Mouse (Mus musculus) kidney, embryonic 14.5 days (tissue): ENCODE results near the gene Myo5c. TPM values are rescaled to one million over a fixed set of nuclear protein-coding genes. Genes with fewer than 3 reads are reported as not detected.
A peak's percentile ranks its signal among the peaks of the same experiment; 100 is the strongest.

Experiments used
- ATAC-seq: fragments of 200-750 bp; cut with Nextera tagmentation; 2 replicates; pipeline ENCODE4 v1.8.0; 2017; ENCODE audit warnings: moderate number of reproducible peaks, mild to moderate bottlenecking, moderate TSS enrichment, moderate library complexity; ENCODE audit not compliant: low FRiP score, low TSS enrichment
- H3K27ac ChIP-seq: fragments of 300-500 bp; sonication (generic); 2 replicates; pipeline ENCODE4 v1.5.1; 2014; ENCODE audit warnings: low read depth, mild to moderate bottlenecking, low read length, moderate library complexity, mixed read lengths
- H3K27me3 ChIP-seq: fragments of 300-500 bp; sonication (generic); 2 replicates; pipeline ENCODE4 v1.6.1; 2014; ENCODE audit warnings: mild to moderate bottlenecking, low read length; ENCODE audit not compliant: control insufficient read depth, insufficient read depth
- H3K36me3 ChIP-seq: fragments of 300-500 bp; sonication (generic); 2 replicates; pipeline ENCODE4 v1.6.1; 2014; ENCODE audit warnings: low read length, mixed read lengths; ENCODE audit not compliant: control insufficient read depth, insufficient read depth
- H3K4me1 ChIP-seq: fragments of 300-500 bp; sonication (generic); 2 replicates; pipeline ENCODE4 v1.6.1; 2014; ENCODE audit warnings: low read length, mixed read lengths; ENCODE audit not compliant: control insufficient read depth, insufficient read depth
- H3K4me2 ChIP-seq: fragments of 300-500 bp; sonication (generic); replicated peaks from 2 replicates; pipeline ENCODE4 v1.6.1; 2014; ENCODE audit warnings: low read depth, mild to moderate bottlenecking, low read length
- H3K4me3 ChIP-seq: fragments of 300-500 bp; sonication (generic); 2 replicates; pipeline ENCODE4 v1.5.1; 2014; ENCODE audit warnings: mild to moderate bottlenecking, low read length
- H3K9ac ChIP-seq: fragments of 300-500 bp; sonication (generic); 2 replicates; pipeline ENCODE4 v1.6.1; 2014; ENCODE audit warnings: low read depth, mild to moderate bottlenecking, low read length, moderate library complexity
- H3K9me3 ChIP-seq: fragments of 300-500 bp; sonication (generic); 2 replicates; pipeline ENCODE4 v1.6.1; 2016; ENCODE audit warnings: low read length; ENCODE audit not compliant: control insufficient read depth
- WGBS: fragments of 180-500 bp; shearing (Covaris S2); extraction: QIAGEN DNeasy Blood & Tissue Kit; methylation state at CpG from one replicate; pipeline ENCODE4 v1.1.7; 2014; 5-methylcytosine and 5-hydroxymethylcytosine counted together
- polyA plus RNA-seq: library from polyadenylated mRNA; unstranded; fragments of >200 nt; fragmentation: Nextera tagmentation; extraction: Ambion mirVana; gene quantifications from 2 replicates; pipeline ENCODE4 v1.2.1, GENCODE M21; 2014

Gene Myo5c
- polyA plus RNA-seq, 1 experiment from 2014 or later: 3.9 TPM

DNA sequence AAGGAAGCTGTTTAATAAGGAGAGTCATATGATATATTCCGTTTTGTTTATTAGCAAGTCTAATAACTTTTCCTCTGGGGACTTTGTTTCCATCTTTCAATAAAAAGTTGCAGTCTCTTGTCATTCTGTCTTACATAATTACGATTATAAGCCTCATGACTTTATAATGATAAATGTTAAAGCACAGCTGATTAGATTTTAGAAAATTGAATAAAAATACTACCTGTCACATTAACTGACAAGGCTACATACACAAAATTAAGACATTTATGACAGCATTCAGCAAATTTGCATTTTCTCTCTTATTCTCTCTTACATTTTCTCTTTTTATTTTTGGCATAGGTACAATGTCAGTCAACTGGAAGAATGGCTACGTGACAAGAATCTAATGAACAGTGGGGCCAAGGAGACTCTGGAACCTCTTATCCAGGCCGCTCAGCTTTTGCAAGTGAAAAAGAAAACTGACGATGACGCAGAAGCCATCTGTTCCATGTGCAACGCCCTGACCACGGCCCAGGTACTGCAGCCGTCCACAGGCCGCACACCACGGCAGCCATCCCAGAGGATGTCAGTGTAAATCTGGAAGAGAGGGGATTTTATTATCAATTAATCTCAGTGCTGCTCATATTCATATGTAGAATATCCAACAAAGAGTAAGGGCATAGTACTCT is 16.9 kb upstream of the Myo5c start:
- no peak overlapping the region for H3K4me3 ChIP-seq
- H3K4me1 ChIP-seq: no peaks in the 10 kb centered on the region
- WGBS: 91% methylated on average over 11 of the region's 11 CpGs
- ATAC-seq: no peak
- peaks cover 34% of the 10 kb centered on the region; the same call in 1 of the 2 replicates for H3K36me3 ChIP-seq
- no peaks in the 10 kb centered on the region for H3K9me3 ChIP-seq
- H3K4me2 ChIP-seq: no peak overlapping the region
- H3K9ac ChIP-seq: no peak overlapping the region
- H3K27me3 ChIP-seq: no peaks in the 10 kb centered on the region
- no peak overlapping the region for H3K27ac ChIP-seq

DNA sequence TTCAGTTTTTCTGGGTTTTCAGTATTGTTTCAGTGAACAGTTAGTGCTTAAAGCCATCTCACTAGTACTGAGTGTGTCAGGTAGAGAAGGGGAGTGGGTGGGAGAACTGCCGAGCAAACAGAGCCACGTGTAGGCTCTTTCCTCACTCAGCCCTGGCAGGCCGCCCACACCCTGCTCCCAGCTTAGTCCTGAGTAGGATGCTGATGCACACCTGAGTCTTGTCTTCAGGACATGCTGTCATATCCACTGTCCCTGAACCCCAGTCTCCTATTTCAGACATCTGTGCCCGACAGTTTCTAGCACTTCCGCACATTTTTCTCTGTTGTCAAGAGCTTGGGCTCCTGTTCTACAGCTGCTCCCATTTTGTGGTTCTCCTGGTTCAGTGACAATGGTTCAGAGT is 11.9 kb upstream of the Myo5c start:
- Histone ChIP-seq H3K9ac (no peak overlapping the region), H3K4me2 (no peak overlapping the region), H3K27me3 (no peaks in the 10 kb centered on the region), H3K4me3 (no peak overlapping the region), H3K4me1 (no peaks in the 10 kb centered on the region), H3K27ac (no peak overlapping the region), H3K36me3 (peaks cover 19% of the 10 kb centered on the region; the same call in 1 of the 2 replicates), H3K9me3 (no peaks in the 10 kb centered on the region)
- WGBS: 79% methylated on average over 5 of the region's 5 CpGs
- ATAC-seq: no peak

DNA sequence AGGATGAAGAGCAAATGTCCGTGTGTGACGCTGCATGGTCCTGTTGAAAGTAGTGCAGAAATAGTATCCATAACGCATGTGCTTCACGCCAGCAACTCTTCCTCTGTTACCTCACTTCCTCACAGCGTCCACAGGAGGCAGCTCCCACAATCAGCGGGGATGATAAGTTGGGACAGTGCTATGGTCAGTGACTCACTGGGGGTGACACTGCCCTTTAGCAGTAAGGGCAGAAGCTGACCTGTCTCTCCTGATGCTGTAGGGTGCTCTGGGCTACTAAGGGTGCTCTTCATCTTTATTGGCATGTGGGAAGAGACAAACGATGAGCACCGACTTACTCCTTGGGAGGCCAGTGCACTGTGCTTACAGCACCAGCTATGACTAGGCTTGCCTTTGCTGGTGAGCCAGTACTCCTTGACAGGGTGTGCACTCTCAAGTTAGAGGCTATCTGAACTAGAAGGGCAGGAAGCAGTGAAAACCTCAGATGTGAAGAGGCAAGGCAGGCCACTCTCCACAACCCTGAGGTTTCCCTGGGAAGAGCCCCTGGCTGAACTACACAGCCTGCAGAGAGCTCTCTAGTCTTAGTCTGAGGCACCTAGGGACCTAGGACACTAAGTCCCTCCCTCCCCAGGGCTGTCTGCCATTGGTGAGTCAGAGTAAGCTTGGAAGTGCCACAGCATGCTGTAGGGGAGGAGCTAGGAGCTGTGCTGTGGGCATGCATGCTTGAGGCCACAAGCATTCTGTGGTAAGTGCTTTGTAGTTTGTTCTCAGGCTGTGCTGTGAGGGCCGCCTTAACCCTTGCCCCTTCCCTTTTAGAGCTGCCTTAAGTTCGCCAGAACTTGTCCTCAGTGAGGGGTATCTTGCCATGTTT is 10.2 kb upstream of the Myo5c start:
- H3K9ac ChIP-seq: no peak overlapping the region
- WGBS: 68% methylated on average over 10 of the region's 10 CpGs
- ATAC-seq: peak; percentile 81
- peaks cover 13% of the 10 kb centered on the region; the same call in 1 of the 2 replicates for H3K36me3 ChIP-seq
- H3K4me1 ChIP-seq: no peaks in the 10 kb centered on the region
- no peak overlapping the region for H3K4me3 ChIP-seq
- no peak overlapping the region for H3K4me2 ChIP-seq
- H3K27me3 ChIP-seq: no peaks in the 10 kb centered on the region
- no peak overlapping the region for H3K27ac ChIP-seq
- H3K9me3 ChIP-seq: no peaks in the 10 kb centered on the region

DNA sequence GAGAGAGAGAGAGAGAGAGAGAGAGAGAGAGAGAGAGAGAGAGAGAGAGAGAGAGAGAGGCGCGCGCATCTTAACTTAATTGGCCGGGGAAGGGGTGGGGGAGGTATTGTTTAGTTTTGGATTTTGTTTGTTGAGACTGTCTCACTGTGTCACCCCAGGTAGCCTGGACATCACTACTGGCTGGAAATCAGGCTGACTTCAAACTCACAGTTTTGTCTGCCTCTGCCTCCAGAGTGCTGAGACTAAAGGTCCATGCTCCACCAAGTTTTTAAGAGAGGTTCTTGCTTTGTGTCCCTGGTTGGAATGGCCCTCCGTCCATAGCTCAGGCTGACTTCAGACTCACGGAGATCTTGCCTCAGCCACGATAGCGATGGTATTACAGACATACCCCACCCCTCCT is 1.0 kb downstream of the Myo5c start:
- WGBS: 31% methylated on average over 8 of the region's 8 CpGs
- ATAC-seq: no peak
- Histone ChIP-seq H3K27ac (no peak overlapping the region), H3K4me2 (no peak overlapping the region), H3K4me3 (no peak overlapping the region), H3K4me1 (0 out of 2 replicates have a peak, but pooled peaks cover 4% of the 10 kb centered on the region), H3K9ac (no peak overlapping the region), H3K9me3 (no peaks in the 10 kb centered on the region), H3K27me3 (peaks cover 8% of the 10 kb centered on the region), H3K36me3 (no peaks in the 10 kb centered on the region)

DNA sequence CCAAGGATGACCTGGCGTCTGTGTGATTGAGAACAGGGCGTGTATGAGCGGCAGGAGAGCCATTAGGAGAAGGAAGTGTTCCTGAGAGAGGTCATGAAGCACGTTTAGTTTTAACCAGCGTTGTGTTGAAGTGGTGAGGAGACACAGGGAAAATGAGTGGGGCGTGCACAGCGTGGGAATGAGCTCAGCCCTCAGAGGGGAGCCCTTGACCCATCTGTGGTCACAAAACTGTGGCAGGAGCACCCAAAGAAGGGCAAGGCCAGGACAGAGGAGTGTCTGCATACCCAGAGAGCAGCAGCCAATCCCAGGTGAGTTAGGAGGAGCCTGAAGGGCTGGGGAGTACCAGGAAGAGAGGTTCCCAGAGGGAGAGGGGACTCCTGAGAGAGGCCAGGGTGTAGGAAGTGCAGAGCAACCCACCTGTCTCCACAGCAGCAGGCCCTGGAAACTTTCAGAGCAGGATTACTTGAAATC is 2.5 kb downstream of the Myo5c start:
- Histone ChIP-seq H3K4me2 (no peak overlapping the region), H3K4me1 (0 out of 2 replicates have a peak, but pooled peaks cover 4% of the 10 kb centered on the region)

DNA sequence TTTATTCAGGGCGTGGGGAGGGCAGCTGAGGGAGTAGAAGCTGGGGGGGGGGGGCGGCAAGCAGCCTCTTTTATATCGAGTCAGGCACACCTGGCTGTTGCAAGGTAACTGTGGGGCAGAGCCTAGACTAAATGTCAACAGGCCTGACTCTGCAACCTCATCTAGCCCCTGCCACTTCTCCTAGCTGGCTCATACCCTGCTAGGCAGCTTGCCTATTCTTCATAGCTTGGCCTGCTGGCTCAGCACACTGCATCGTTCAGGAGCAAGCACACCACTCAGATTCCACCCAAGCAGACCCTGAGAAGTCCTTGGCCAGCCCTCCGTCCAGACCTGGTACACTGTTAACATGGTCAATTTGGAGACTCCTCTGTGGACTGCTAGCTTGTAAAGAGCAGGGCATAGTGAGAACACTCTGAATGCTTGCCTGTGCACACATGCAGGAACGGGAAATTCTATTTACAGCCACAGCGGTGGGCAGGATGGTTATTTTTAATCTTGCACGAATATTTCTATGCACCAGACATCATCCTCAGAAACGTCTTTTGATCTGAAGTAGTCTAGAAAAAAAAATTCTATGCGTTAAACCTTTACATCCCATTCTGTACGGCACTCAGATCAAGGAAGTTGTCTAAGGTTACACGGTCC is 3.3 kb downstream of the Myo5c start:
- Histone ChIP-seq H3K4me2 (no peak overlapping the region), H3K9me3 (no peaks in the 10 kb centered on the region), H3K4me1 (0 out of 2 replicates have a peak, but pooled peaks cover 4% of the 10 kb centered on the region), H3K4me3 (no peak overlapping the region), H3K27ac (no peak overlapping the region), H3K27me3 (peaks cover 8% of the 10 kb centered on the region), H3K36me3 (no peaks in the 10 kb centered on the region), H3K9ac (no peak overlapping the region)
- no peak for ATAC-seq
- WGBS: 67% methylated on average over 12 of the region's 12 CpGs

More for the DNA sequence above, 2.5 kb downstream of the Myo5c start:
- 31% methylated on average over 7 of the region's 7 CpGs for WGBS
- no peak overlapping the region for H3K9ac ChIP-seq
- no peaks in the 10 kb centered on the region for H3K36me3 ChIP-seq
- ATAC-seq: no peak
- H3K27me3 ChIP-seq: peaks cover 8% of the 10 kb centered on the region
- 0 out of 2 replicates have a peak overlapping the region, but pooled peaks have one; percentile 19 for H3K27ac ChIP-seq
- H3K9me3 ChIP-seq: no peaks in the 10 kb centered on the region
- no peak overlapping the region for H3K4me3 ChIP-seq

DNA sequence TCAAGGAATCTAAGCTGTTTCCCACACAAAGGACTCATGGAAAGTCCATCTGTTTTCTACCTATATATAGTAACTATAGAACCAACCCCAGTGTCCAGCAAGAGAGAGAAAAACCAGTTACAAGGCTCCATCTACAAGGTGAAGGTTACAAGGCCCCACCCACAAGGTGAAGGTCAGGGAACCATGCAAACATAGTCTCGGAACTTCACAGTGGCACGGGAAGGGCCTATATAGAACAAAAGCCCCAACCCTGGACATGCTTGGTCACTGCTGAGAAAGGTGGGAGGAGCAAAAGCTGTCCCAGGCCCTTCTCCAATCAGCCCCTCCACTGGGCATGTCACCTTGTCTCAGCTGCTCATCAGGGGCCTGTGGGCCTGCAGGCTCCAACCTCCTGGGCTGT is 3.9 kb downstream of the Myo5c start:
- H3K36me3 ChIP-seq: no peaks in the 10 kb centered on the region
- no peak overlapping the region for H3K27ac ChIP-seq
- 0 out of 2 replicates have a peak, but pooled peaks cover 4% of the 10 kb centered on the region for H3K4me1 ChIP-seq
- H3K9ac ChIP-seq: no peak overlapping the region
- no peak overlapping the region for H3K4me3 ChIP-seq
- ATAC-seq: no peak
- H3K4me2 ChIP-seq: no peak overlapping the region
- 45% methylated on average over 2 of the region's 2 CpGs for WGBS
- peaks cover 8% of the 10 kb centered on the region for H3K27me3 ChIP-seq
- H3K9me3 ChIP-seq: no peaks in the 10 kb centered on the region

DNA sequence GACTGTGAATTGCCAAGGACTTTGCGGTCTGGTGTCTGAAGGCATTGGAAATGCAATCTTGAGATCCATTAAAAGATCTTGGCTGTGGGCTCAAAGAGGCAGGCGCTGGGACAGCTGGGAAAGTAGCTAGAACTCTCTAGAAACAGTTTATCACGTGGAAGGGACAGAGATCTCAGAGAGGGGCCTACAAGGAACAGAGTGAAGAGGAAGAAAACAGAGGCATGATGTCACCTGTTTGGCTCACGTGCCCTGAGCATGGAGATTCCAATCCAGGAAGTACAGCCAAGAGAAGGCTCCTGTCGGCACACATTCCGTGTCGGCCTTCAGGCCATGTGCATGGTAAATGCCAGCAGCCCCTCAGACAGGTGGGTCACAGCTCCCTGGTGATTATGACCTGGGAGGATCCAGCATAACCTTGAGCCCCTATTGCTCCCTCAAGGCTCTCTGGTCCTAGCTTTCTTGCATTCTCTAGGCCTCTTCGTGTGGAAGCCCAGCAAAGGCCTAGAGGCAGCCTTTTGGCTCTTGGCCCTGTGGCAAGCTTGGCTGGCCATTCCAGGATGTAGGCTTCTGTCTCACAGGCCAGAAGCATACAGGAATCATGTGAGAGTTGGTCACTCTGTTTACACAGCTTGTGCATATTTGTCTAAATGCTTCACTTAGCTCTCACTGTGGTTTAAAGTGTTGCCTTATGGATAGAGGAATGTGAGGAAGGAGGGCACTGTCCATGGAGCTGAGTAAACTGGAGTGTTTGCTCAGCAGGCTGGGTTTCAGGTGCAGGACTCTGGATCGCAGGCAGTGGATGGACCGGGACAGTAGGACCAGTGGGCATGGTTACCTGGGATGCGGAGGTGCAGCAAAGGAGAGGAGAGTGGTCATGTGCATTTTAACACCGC is 4.8 kb downstream of the Myo5c start:
- 0 out of 2 replicates have a peak, but pooled peaks cover 4% of the 10 kb centered on the region for H3K4me1 ChIP-seq
- H3K27me3 ChIP-seq: peaks cover 7% of the 10 kb centered on the region
- no peak overlapping the region for H3K27ac ChIP-seq
- H3K4me2 ChIP-seq: no peak overlapping the region
- no peak overlapping the region for H3K4me3 ChIP-seq
- no peaks in the 10 kb centered on the region for H3K36me3 ChIP-seq
- no peak overlapping the region for H3K9ac ChIP-seq
- ATAC-seq: no peak
- WGBS: 89% methylated on average over 12 of the region's 12 CpGs
- no peaks in the 10 kb centered on the region for H3K9me3 ChIP-seq
